Mouse (Mus musculus): Measurements from ENCODE around the gene Tpx2.

GRCm38 (mm10) chr2:152799954-152800761 lies 47.6 kb upstream of the Tpx2 start:
- TF ChIP-seq POLR2A (IDR thresholded peaks at IDR 0.05; ENCODE audit: low read depth, low read length), result no peak
- no peak for TF ChIP-seq CTCF (IDR thresholded peaks at IDR 0.05; ENCODE audit: extremely low read depth, insufficient read length, insufficient replicate concordance, low read depth, low read length)
